Mouse (Mus musculus) mature B cell (primary cell): Measurements from ENCODE around the gene Aff1.

ENCODE experiments used
- in situ Hi-C: fragments of 300-500 bp; cut with MboI; formaldehyde crosslinking; loops from 2 replicates; pipeline ENCODE4 v1.14.3; 2019

The Aff1 gene

DNA sequence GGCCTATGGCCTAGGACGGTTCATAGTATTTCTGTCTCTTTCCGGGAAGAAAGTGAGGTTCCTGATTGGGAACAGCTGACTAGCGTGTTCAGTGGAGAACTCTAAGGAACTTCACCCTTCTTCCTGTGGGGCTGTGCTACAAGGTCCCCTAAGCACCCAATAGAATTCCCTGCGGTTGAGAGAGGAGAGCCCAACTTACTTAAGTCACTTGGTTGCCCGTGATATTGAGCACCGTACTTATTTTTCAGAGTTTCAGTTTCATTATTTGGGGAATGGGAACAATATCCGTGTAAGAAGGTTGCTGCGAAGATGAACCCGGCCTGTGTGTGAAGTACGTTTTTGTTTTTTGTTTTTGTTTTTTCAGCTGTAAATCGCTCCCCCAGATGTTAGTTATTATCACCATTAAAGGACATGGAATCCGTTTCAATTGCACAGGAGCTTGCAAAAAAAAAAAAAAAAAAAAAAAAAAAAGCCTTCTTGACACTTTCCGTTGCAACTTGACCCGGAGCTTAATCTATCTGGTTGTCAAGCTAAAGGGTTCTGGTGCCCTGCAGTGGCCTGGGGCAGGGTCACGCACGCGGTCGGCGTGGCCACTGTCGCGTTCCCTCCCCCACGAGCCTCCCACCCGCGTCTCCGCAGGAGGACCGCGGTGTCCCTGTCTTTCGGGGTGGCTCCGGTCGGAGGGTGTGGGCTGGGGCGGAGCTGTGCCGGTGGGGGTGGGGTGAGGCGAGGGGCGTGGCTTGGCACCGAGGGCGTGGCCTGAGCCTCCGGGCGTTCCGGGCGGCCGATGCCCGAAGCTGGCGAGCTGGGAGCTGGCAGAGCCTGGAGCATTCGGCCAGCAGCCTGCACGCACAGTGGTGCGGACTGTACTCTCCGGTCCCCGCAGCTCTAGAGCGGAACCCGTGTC lies at the start of gene Aff1:
TSS of gene Aff1 (plus strand) at position 751 of the 907 bp plus-strand sequence.
- in situ Hi-C loops: no loop called here

DNA sequence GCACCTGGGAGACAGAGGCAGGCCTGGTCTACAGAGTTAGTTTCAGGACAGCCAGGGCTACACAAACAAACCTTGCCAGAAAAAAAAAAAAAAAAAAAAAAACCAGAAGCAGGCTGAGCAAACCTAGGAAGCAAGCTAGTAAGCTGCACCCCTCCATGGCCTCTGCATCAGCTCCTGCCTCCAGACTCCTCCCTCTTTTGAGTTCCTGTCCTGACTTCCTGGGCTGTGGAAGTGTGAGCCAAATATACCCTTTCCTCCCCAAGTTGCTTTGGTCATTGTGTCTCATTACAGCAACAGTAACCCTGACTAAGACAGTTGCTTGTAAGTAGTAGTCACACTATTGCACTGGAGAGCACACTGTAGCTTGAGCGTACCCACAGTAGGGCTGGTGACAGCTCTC lies 48.0 kb upstream of the Aff1 start:
- in situ Hi-C loops: no loop called here

DNA sequence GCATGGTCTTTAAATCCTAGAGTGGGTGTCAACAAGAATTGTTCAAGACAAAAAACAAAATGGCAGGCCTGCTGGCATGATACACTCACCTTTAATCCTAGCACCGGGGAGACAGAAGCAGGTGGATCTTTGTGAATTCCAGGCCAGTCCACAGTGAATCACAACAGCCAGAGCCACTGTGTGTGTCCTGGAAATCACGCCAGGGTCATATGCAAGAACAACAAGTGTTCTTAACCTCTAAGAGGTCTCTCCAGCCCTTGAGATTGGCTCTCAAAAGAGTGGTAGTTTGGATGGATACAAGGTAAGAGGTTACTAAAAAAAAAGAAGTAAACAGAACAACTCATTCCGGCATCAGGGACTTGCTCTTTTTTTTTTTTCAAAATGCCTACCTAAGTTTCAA lies 44.9 kb upstream of the Aff1 start:
- in situ Hi-C loops: no loop called here

DNA sequence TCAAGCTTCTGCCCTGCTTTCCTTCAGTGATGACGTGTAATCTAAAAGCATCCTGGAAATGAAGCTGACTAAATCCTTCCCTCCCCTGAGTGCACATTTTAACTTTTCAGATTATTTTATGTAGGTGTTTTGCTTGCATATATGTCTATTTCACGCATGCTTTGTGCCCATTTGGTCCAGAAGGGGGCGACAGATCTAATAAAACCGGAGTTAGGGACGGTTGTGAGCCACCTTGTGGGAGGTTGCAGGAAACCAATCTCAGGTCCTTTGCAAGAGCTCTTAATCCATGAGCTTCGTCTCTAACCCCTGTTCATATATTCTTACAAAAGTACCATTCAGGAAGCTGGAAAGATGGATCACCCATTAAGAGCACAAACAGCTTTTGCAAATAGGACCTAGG lies 37.9 kb upstream of the Aff1 start:
- in situ Hi-C loops: no loop called here

DNA sequence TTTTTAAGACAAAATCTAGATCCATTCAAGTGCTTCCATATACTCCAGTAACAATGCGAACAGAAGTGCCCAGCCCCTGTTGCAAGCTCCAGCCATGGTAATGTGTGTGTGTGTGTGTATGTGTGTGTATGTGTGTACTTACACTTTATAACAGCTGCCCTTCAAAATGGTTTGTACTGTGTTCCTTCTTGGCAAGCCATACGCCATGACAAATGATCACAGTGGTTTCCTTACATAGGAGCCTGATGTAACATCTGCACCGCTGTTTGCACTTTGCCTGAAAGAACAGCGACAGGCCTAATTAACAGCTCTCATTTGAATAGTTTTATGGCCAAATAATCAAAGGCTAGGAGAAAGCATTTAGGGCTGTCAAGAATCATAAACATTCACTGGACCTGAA lies 37.4 kb upstream of the Aff1 start:
- in situ Hi-C loops: no loop called here

DNA sequence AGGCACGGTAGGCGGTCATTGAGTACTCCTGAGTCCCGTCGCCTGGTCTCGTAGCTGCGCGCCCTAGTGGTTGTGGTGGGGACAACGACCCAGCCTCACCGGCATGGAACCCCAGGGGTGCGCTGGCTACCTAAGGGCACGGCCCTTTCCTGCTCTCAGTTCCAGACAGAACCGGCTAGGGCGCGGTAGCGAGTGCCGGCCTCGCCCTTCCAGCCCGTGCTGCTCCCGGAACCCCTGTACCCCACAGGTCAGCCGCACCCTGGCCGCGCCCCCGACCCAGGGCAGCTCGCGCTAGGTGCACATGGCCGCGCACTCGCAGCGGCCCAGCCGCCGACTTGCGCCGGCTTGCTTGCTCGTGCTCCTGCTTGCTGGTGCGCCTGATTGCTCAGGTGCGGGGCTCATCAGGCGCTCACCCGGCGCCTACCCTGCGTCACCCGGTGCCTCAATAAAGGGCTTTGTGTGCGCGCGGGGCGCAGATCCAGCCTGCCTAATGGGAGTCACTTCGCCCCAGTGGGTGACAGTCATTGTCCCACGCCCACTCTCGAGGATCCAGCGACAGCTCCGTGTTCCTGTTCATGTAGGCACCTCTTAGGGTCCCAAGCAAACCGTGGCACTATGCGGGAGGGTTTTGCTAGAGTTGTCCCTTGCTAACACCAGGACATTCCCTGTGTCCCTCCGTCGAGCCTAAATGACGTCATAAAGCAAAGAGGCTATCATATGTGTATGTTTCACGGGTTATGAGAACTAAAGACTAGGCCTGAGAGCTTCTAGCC lies 36.6 kb upstream of the Aff1 start, which contains the start of gene 1700016H13Rik:
TSS of gene 1700016H13Rik (minus strand) at position 665 of the 773 bp plus-strand sequence.
- in situ Hi-C loops: no loop called here

DNA sequence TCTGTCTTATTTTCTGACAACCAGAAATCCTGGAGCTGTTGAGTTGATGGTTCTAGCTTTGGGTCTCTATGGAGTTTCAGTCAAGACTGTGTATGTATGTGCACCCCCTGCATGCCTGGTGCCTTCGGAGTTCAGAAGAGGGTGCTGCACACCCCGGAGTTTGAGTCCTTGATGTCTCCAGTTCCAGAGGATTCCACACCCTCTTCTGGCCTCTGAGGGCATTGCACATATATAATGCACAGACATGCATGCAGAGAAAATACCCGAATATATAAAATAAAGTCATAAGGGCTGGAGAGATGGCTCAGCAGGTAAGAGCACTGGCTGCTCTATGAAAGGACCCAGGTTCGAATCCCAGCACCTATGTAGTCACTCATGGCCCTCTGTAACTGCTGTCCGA lies 33.3 kb upstream of the Aff1 start:
- in situ Hi-C loops: no loop called here

DNA sequence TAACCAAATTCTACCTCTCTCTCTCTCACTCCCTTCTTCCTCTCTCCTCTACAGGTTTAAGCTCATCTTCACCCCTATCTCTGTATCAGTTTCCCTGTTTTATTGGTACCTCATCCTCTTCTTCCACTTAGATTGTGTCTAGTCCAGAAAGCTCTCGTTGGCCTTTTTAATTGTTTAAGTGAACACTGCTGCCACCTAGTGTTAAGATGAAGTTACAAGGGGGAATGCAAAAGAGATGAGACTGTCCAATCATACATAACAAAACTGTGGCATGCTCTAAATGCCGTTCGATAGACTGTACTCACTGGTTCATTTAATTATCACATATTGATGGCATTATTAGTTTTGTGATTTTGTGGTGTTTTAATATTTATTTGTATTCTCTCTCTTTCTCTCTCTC lies 32.6 kb upstream of the Aff1 start:
- in situ Hi-C loops: no loop called here

DNA sequence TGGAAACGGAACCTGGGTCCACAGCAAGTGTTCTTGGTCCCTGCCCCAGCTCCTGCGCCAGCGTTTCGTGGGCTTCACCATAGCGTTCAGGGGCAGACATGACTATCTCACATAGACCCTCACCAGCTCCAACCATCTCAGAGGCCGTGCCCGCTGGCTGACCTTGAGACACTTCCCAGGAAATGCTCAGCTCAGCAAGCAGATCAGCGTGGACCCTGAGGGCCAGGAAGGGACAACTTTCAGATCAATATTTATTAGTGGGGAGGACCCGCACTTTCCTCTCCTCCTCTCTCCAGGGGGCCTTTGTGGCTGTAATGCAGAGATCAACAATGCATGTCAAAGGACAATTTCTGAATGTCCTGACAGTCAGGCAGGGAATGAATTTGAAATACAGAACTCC lies 27.2 kb upstream of the Aff1 start:
- in situ Hi-C loops: no loop called here

DNA sequence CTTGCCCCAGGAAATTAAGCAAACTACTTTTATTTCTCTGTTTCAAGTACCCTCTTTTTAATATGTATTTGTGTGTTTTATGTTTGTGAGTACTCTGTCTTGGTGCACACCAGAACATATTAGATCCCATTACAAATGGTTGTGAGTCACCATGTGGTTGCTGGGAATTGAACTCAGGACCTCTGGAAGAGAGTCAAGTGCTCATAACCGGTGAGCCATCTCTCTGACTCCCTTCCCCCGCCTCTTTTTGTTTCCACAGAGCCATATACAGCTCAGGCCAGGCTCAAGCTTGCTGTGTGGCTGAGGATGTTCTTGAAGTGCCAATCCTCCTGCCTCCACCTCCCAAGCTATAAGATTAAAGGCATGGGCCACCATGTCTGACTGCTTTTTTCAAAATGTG lies 26.3 kb upstream of the Aff1 start:
- in situ Hi-C loops: no loop called here

DNA sequence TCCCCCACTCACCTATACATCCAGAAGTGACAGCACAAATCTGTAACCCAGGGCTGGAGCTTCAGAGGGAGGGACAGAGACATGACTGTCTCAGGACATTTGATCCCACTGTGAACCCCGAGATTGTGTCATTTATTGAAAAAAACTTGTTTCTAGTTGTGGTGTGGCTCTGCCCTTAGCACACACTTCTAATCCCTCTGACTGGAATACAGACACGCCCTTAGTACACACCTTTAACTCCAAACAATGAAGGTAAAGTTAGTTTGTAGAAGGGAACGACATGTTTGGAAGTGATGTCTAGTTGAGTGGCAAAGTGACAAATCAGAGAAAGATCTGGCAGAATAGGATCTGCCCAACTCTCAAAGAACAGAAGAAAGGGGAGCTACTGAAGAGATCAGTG lies 20.3 kb upstream of the Aff1 start:
- in situ Hi-C loops: no loop called here

DNA sequence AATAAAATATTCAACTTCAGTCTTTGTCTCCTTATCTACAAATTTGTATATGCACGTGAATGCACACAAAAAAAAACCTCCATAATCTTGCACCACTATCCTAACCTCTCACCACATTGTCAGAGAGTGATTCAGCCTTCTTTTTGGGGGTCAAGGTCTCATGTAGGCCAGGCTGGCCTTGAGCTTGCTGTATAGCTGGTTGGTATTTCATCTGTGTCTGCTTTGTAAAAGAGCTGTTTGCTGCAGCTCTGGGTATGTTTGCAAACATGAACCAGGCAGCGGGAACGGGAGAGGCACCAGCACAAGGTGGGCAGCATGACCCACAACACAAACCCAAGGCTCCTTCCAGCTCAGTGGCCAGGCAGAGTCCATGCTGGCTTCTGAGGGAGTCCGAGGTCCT lies 18.6 kb upstream of the Aff1 start:
- in situ Hi-C loops: no loop called here

DNA sequence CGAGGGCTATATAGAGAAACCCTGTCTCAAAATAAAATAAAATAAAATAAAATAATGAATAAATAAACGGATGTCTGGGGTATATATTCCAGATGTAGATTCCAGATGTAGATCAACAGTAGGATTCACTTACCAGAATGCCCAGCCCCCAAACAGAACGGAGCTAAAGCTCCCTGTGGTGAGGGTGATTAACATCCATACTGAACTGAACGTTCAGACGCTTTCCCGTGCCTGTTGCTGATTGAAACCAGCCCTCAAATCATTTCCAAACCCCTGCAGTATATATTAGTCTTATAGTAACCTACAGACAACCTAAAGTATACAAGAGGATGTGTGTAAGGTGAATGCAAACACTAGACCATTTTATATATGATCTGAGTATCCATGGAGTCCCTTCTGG lies 17.7 kb upstream of the Aff1 start:
- in situ Hi-C loops: no loop called here

DNA sequence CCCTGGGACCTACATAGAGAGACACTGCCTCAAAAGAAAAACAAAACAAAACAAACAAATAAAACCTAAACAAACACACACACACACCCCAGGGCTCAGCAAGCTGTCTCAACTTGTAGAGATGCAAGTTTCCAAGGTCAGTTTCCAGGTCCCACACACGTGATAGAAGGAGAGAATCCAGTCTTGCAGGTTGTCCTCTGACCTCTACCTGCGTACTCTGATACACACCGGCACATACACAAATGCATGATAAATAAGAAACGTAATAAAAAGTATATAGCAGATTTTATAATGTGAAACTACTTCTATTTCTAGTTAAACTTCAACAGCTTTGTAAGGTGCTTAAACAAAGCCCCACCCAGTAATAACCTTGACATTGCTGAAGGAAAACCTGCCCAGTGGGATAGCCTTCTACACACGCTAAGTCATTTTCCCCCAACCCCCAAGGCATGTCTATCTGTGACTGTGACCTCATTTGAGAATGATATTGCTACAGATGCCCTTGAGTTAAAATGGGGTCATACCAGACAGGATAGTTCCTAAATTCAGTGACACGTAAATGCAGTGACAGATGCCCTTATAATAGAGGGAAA lies 15.8 kb upstream of the Aff1 start:
- in situ Hi-C loops: no loop called here

DNA sequence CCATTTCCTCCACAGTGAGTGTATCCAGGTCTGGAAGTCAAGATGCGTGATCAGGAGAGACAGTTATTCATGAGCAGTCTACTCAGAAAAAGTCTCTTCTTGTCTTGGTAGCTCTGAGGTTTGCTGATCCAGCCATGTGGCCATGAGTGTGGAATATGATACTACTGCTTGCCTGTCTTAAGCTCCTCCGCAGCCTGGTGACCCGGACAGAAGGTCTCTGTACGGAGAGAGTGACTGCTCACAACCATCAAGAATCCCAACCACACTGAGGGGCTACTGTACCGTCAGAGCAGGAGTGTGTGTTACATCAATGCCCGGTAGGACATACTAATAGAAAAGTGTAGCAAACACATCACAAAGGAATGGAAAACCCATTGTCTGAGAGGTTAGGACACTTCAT lies 14.3 kb upstream of the Aff1 start:
- in situ Hi-C loops: no loop called here

DNA sequence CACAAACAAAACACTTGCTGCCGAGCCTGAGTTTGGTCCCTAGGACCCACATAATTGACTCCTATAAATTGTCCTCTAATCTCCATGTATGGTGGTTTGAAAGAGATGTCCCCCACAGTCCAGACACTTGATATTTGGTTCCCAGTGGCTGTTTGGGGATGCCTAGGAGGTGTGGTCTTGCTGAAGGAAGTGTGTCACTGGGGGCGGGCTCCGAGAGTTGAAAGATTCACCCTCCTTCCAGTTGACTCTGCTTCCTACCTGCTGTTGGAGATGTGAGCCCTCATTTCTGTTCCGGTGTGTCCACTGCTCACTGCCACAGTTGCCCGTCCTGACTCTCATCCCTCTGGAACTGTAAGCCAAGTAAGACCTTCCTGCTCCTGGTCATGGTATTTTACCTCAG lies 13.2 kb upstream of the Aff1 start:
- in situ Hi-C loops: no loop called here

DNA sequence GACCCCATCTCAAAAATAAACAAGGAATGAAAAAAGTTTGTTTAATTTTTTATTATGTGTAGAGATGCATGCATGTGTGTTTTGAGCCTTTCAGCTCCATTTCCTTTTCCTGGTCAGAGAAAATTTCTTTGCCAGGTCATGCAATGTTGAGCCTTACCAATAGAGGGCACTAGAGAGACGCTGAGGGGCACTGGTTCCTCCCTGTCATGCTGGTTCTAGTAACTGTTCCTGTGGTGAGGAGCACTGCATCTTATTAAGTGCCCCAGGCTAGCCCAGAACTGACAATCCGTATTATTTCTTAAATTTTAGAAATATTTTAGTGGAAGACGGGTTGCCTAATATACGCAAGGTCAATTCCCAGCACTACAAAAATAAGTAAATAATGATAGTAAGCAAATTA lies 11.8 kb upstream of the Aff1 start:
- in situ Hi-C loops: loop anchor here (5.0 kb wide), 1 partner anchor 137 kb away; no protein-coding TSS in a partner anchor

DNA sequence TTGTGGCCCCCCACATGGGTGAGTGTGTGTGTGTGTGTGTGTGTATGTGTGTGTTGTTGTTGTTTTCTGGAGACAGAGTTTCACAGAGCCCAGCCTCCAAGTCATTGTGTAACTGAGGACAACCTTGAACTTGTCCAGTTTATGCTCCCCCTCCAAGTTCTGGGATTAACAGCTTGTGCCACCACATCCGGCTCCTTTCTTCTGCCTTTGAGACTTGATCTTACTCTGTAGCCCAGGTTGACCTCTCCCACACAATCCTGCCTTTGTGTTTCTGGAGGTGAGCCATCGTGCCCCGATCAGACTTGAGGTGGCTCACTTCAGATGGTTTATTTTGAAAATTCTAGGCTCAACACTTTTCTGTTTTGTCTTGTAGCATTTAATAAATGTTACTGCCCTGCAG lies 10.3 kb upstream of the Aff1 start:
- in situ Hi-C loops: loop anchor here (5.0 kb wide), 1 partner anchor 135 kb away; no protein-coding TSS in a partner anchor

DNA sequence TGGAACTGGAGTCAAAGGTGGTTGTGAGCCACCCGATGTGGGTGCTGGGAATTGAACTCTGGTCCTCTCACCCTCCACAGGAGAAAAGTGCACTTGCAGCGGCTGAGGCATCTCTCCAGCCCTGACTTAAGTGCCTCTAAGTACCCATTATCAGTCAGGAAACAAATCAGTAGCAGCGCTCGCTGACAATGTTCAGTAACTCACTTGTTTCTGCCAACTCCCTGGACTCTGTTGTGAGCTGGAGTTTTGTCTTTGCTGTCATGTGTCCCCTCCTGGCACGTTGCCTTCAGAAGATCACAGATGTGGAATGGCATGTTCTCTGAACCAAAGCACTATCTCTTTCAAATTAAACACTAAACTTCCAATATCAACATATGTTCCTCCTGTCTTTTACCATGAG lies 2.5 kb upstream of the Aff1 start:
- in situ Hi-C loops: no loop called here

DNA sequence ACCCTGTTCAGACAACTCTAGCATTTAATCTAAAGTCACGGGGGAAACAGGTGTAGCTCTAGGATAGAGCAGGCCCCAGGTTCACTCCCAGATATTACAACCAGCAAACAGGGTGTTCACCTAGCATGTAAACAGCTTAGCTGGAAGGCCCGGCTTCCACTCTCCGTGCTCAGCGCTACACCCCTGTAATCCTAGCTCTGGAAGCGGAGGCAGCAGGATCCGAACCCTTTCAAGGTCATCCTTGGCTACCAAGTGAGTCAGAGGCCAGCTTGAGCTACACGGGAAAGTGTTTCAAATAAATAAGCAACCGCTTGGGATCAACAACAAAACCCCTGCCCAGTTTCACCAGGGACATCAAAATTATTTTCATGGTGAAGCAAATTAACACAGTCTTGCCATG lies 2.0 kb upstream of the Aff1 start:
- in situ Hi-C loops: no loop called here

DNA sequence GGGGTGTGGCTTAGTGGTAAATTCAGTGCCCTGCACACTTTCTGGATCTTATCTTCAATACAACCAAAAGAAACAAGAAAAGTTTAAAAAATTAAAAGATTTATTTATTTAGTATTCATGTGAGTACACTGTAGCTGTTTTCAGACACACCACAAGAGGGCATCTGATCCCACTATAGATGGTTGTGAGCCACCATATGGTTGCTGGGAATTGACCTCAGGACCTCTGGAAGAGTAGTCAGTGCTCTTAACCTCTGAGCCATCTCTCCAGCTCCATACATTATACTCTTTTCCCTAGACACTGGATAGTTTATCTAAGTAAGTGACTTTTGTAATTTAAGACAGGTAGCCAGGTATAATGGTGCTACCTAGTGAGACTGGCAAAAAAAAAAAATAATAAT lies 1.0 kb upstream of the Aff1 start:
- in situ Hi-C loops: no loop called here

DNA sequence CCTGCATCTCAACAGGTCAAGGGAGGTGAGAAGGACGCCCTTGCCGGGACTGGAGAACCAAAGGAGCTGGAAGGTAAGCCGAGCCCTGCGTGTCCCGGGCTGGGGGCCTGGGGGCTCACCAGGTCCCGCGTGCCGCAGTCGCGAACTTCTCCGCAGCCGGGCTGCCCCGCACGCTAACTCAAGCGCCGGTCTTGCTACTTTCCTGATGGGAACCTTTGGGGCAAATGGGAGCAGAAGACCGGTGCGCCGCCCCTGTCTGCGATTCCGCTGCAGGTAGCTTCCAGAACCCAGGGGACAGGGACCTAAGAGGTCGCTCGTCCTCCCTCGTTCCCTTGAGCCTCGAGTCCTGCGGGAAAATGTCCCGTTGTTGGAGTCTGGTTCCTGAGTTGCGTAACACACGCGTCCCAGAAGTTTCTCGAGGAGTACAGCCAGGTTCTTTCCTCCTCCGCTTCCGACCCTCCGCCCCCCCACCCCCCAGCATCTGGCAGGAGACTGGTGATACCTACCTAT lies 412 bp downstream of the Aff1 start:
- in situ Hi-C loops: no loop called here
